Mouse (Mus musculus) stomach, embryonic 14.5 days (tissue): ENCODE measurements around the gene Dcxr. TPM values are rescaled to one million over a fixed set of nuclear protein-coding genes. Genes with fewer than 3 reads are reported as not detected.
A peak's percentile ranks its signal among the peaks of the same experiment; 100 is the strongest.
"Not testable (repeated sequence)": the region's sequence is repeated elsewhere in the genome, so short reads cannot be mapped to it uniquely, and the experiment has no call there.

Experiments used
- ATAC-seq: fragments of 200-750 bp; cut with Nextera tagmentation; 2 replicates; pipeline ENCODE4 v1.8.0; 2017; ENCODE audit warnings: low read depth, moderate TSS enrichment; ENCODE audit not compliant: insufficient number of reproducible peaks, insufficient read depth, low FRiP score
- H3K27ac ChIP-seq: fragments of 300-500 bp; sonication (generic); 2 replicates; pipeline ENCODE4 v1.5.1; 2014; ENCODE audit warnings: mild to moderate bottlenecking, low read length, moderate library complexity, mixed read lengths
- H3K27me3 ChIP-seq: fragments of 300-500 bp; sonication (generic); 2 replicates; pipeline ENCODE4 v1.6.1; 2014; ENCODE audit warnings: low read length, control low read depth, mixed read lengths; ENCODE audit not compliant: control insufficient read depth, insufficient read depth
- H3K36me3 ChIP-seq: fragments of 300-500 bp; sonication (generic); 2 replicates; pipeline ENCODE4 v1.6.1; 2014; ENCODE audit warnings: mild to moderate bottlenecking, control low read depth, low read length, moderate library complexity, mixed read lengths; ENCODE audit not compliant: control insufficient read depth, insufficient read depth
- H3K4me1 ChIP-seq: fragments of 300-500 bp; sonication (generic); 2 replicates; pipeline ENCODE4 v1.6.1; 2014; ENCODE audit warnings: low read length, control low read depth, mixed read lengths; ENCODE audit not compliant: control insufficient read depth, insufficient read depth
- H3K4me2 ChIP-seq: fragments of 300-500 bp; sonication (generic); replicated peaks from 2 replicates; pipeline ENCODE4 v1.6.1; 2014; ENCODE audit warnings: low read depth, low read length, control low read depth
- H3K4me3 ChIP-seq: fragments of 300-500 bp; sonication (generic); 2 replicates; pipeline ENCODE4 v1.5.1; 2014; ENCODE audit warnings: low read depth, low read length, control low read depth
- H3K9ac ChIP-seq: fragments of 300-500 bp; sonication (generic); replicated peaks from 2 replicates; pipeline ENCODE4 v1.6.1; 2014; ENCODE audit warnings: low read depth, mild to moderate bottlenecking, control low read depth, low read length, moderate library complexity, mixed read lengths
- H3K9me3 ChIP-seq: fragments of 300-500 bp; sonication (generic); 2 replicates; pipeline ENCODE4 v1.6.1; 2016; ENCODE audit warnings: low read depth, low read length, control low read depth; ENCODE audit not compliant: control insufficient read depth
- WGBS: fragments of 180-500 bp; shearing (Covaris S2); extraction: QIAGEN DNeasy Blood & Tissue Kit; methylation state at CpG from one replicate; pipeline ENCODE4 v1.1.7; 2014; 5-methylcytosine and 5-hydroxymethylcytosine counted together
- polyA plus RNA-seq: library from polyadenylated mRNA; unstranded; fragments of >200 nt; fragmentation: Nextera tagmentation; extraction: Ambion mirVana; gene quantifications from 2 replicates; pipeline ENCODE4 v1.2.1, GENCODE M21; 2014

Gene Dcxr
- polyA plus RNA-seq, 1 experiment from 2014 or later: 33.2 TPM

DNA sequence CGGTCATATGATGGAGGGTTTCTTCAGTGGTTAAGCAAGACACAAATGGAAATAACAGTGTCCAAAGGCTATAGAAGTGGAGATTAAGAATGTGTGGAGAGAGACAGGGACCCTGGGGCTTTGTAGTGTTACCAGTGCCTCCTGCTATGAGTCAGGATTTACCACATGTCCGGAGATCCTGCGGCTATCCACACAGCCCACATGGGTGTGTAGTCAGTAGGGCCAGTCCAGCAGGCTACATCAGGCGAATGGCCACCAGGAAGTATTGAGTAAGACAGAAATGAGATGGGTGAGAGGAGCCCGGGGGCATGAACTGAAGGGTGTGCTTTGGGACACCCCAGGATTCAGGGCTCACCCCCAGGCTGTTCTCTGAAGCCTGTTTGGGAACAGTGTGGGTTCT lies 44.4 kb downstream of the Dcxr start:
- Histone ChIP-seq H3K9me3 (no peaks in the 10 kb centered on the region), H3K27ac (no peak overlapping the region), H3K4me2 (no peak overlapping the region), H3K27me3 (no peaks in the 10 kb centered on the region), H3K4me1 (0 out of 2 replicates have a peak, but pooled peaks cover 4% of the 10 kb centered on the region), H3K36me3 (peaks cover 32% of the 10 kb centered on the region), H3K4me3 (no peak overlapping the region), H3K9ac (no peak overlapping the region)
- ATAC-seq: no peak
- 91% methylated on average over 5 of the region's 5 CpGs for WGBS

DNA sequence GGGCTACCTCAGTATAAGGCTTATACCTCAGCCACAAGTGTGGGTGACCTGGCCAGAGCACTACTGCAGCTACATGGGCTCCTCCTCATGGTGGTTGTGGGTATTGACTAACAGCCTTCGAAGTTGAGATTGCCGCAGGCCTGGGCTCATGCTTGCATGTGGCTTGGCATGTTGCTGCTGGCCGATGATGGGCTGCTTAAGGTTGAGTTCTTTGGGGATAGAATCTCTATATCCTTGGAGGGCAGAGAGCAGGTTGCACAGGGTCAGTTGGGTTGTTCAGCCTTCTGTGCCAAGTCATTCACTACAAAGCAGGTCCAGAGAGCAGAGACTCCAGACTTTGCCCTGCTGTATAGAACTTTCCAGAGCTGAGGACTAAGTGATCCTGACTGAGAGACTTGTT lies 47.2 kb downstream of the Dcxr start:
- Histone ChIP-seq H3K36me3 (peaks cover 32% of the 10 kb centered on the region), H3K27me3 (no peaks in the 10 kb centered on the region), H3K9ac (no peak overlapping the region), H3K9me3 (no peaks in the 10 kb centered on the region), H3K4me3 (no peak overlapping the region), H3K4me2 (no peak overlapping the region), H3K4me1 (no peaks in the 10 kb centered on the region), H3K27ac (no peak overlapping the region)
- 0 out of 2 replicates have a peak, but pooled peaks have one; percentile 37 for ATAC-seq
- 74% methylated on average over 3 of the region's 3 CpGs for WGBS

GRCm38 (mm10) chr11:120676951-120677350 lies 50.1 kb downstream of the Dcxr start:
- Histone ChIP-seq H3K4me2 (no peak overlapping the region), H3K9me3 (no peaks in the 10 kb centered on the region), H3K36me3 (peaks cover 32% of the 10 kb centered on the region), H3K4me3 (no peak overlapping the region), H3K27me3 (no peaks in the 10 kb centered on the region), H3K27ac (no peak overlapping the region), H3K4me1 (0 out of 2 replicates have a peak, but pooled peaks cover 4% of the 10 kb centered on the region), H3K9ac (no peak overlapping the region)
- WGBS: 88% methylated on average over 4 of the region's 4 CpGs
- ATAC-seq: no peak

DNA sequence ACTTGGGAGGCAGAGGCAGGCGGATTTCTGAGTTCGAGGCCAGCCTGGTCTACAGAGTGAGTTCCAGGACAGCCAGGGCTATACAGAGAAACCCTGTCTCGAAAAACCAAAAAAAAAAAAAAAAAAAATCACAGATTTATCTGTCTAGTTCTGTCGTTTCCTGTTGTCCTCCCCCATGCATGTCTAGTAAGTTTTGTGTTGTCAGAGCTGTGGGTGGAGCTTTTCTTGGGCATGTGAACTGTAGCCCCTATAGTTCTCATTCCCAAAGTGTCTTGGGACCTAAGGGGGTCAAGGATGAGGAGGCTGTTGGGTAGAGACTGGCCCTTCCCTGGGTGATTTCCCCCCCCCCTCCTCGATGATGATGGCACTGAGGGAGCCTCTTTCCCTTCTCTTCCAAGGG lies 51.2 kb downstream of the Dcxr start:
- not testable (repeated sequence) for H3K9me3 ChIP-seq, H3K27me3 ChIP-seq, H3K4me1 ChIP-seq, H3K4me3 ChIP-seq, H3K27ac ChIP-seq, ATAC-seq, H3K9ac ChIP-seq, H3K4me2 ChIP-seq
- WGBS: 84% methylated on average over 4 of the region's 5 CpGs
- peaks cover 26% of the 10 kb centered on the region for H3K36me3 ChIP-seq

Other genes starting within 250 kb of the Dcxr start
- gene Mrpl12, start 242.7 kb downstream of the Dcxr start, polyA plus RNA-seq: 150 and 153 TPM in 2 replicates
- gene Slc25a10, start 235.4 kb downstream of the Dcxr start, polyA plus RNA-seq: 66.5 and 75.1 TPM in 2 replicates
- 1.2 and 1.9 TPM in 2 replicates for gene Gcgr, start 196.6 kb downstream of the Dcxr start, polyA plus RNA-seq
- 229 and 239 TPM in 2 replicates for gene Mcrip1, start 177.6 kb downstream of the Dcxr start, polyA plus RNA-seq
- gene Ppp1r27, start 176.1 kb downstream of the Dcxr start, polyA plus RNA-seq: not detected in 2 replicates
- 768 and 850 TPM in 2 replicates for gene P4hb, start 154.0 kb downstream of the Dcxr start, polyA plus RNA-seq
- gene Arhgdia, start 145.7 kb downstream of the Dcxr start, polyA plus RNA-seq: 575 and 578 TPM in 2 replicates
- 314 and 411 TPM in 2 replicates for gene Alyref, start 128.9 kb downstream of the Dcxr start, polyA plus RNA-seq
- gene Anapc11, start 128.9 kb downstream of the Dcxr start, polyA plus RNA-seq: 234 and 267 TPM in 2 replicates
- 13.0 and 13.7 TPM in 2 replicates for gene Npb, start 118.8 kb downstream of the Dcxr start, polyA plus RNA-seq
- gene Pcyt2, start 109.3 kb downstream of the Dcxr start, polyA plus RNA-seq: 119 and 135 TPM in 2 replicates
- 31.1 and 36.1 TPM in 2 replicates for gene Sirt7, start 102.0 kb downstream of the Dcxr start, polyA plus RNA-seq
- gene Mafg, start 93.7 kb downstream of the Dcxr start, polyA plus RNA-seq: 21.2 and 25.0 TPM in 2 replicates
- gene Pycr1, start 83.5 kb downstream of the Dcxr start, polyA plus RNA-seq: 28.1 and 28.6 TPM in 2 replicates
- not detected in 2 replicates for gene Myadml2, start 79.1 kb downstream of the Dcxr start, polyA plus RNA-seq
- gene Notum, start 66.1 kb downstream of the Dcxr start, polyA plus RNA-seq: 14.0 and 14.2 TPM in 2 replicates
- 115 and 116 TPM in 2 replicates for gene Aspscr1, start 54.3 kb downstream of the Dcxr start, polyA plus RNA-seq
- gene Cenpx, start 13.5 kb downstream of the Dcxr start, polyA plus RNA-seq: 152 and 165 TPM in 2 replicates
- 48.6 and 55.2 TPM in 2 replicates for gene Lrrc45, start 13.4 kb downstream of the Dcxr start, polyA plus RNA-seq
- gene Rac3, start 5.8 kb downstream of the Dcxr start, polyA plus RNA-seq: 11.1 and 11.7 TPM in 2 replicates
- gene Cbr2, start 4.8 kb upstream of the Dcxr start, polyA plus RNA-seq: 36.9 and 46.6 TPM in 2 replicates
- gene Hmga1b, start 35.5 kb upstream of the Dcxr start, polyA plus RNA-seq: 3.6 and 5.4 TPM in 2 replicates
- 27.8 and 29.5 TPM in 2 replicates for gene Rfng, start 56.9 kb upstream of the Dcxr start, polyA plus RNA-seq
- 218 and 224 TPM in 2 replicates for gene Gps1, start 57.0 kb upstream of the Dcxr start, polyA plus RNA-seq
- gene Dus1l, start 69.1 kb upstream of the Dcxr start, polyA plus RNA-seq: 59.7 and 66.9 TPM in 2 replicates
- gene Fasn, start 97.3 kb upstream of the Dcxr start, polyA plus RNA-seq: 69.0 and 70.9 TPM in 2 replicates
- gene Ccdc57, start 205.6 kb upstream of the Dcxr start, polyA plus RNA-seq: 5.6 and 6.5 TPM in 2 replicates
- 24.1 and 32.9 TPM in 2 replicates for gene Slc16a3, start 221.2 kb upstream of the Dcxr start, polyA plus RNA-seq